Mouse (Mus musculus): ENCODE measurements around the gene Rhoq. TPM values are rescaled to one million over a fixed set of nuclear protein-coding genes. Genes with fewer than 3 reads are reported as not detected.
A peak's percentile ranks its signal among the peaks of the same experiment; 100 is the strongest.

Rhoq gene
- total and polyA plus RNA-seq, 3 experiments = 70.7 to 138 (median 119) TPM

DNA sequence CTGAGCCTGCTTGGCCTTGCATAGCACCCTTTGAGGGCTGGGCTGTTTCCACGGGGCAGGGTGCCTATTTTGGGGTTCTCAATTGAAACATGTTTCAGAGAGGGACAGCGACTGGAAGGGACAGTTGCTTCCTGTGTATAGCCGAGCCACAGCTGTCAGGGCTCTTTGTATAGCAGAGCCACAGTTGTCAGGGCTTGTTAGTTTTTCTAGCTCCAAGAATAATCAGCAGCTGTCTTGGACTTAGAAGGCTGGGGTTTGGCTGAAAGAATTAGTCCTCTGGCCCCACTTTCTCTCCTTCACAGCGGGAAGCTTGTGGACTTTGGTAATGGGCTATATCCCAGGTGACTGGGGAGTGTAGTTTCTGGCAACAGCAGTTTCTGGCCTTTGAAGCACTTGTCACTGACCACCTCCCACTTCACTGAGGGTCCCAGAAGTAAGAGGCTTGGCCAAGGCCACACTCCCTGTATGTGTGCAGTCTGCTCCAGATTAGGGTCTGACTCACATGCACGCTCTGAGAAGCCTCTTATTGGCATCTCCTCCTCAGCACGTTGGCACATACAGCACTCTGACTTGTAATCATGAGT is 25.8 kb downstream of the Rhoq start:
- peak; percentile 42 to 43 for DNase-seq
- Histone ChIP-seq H3K4me3 (no peak overlapping the region), H3K79me2 (replicated peaks; ENCODE audit: control insufficient read depth, insufficient read depth, low read length) (no peaks in the 10 kb centered on the region; the same call in none of the 2 replicates), H3K9ac (ENCODE audit: low read depth, low read length) (no peak overlapping the region), H3K27me3 (ENCODE audit: control insufficient read depth, insufficient read depth, low read length) (no peaks in the 10 kb centered on the region), H3K27ac (peak overlapping the region; percentile 54), H3K4me1 (ENCODE audit: control insufficient read depth, insufficient read depth, low read length) (peaks cover 16% of the 10 kb centered on the region), H3K36me3 (ENCODE audit: control insufficient read depth, insufficient read depth, low read length) (peaks cover 4% of the 10 kb centered on the region; the same call in 1 of the 2 replicates)
- WGBS = 31% methylated on average over 6 of the region's 6 CpGs
- TF ChIP-seq CTCF (IDR thresholded peaks at IDR 0.05) (no peak), POLR2A (IDR thresholded peaks at IDR 0.05; ENCODE audit: insufficient read depth, low read depth, low read length) (no peak), EP300 (IDR thresholded peaks at IDR 0.05; ENCODE audit: insufficient read depth, low read depth, low read length) (no peak)
- intact Hi-C loops (cut with DNase I) = loop anchor here (5.0 kb wide), 1 partner anchor 71 kb away; the partner anchor contains the start of gene Tmem247

GRCm38 (mm10) chr17:86991306-86991705 is 28.4 kb downstream of the Rhoq start:
- Histone ChIP-seq H3K27ac (no peak overlapping the region), H3K9ac (ENCODE audit: low read depth, low read length) (no peak overlapping the region), H3K79me2 (replicated peaks; ENCODE audit: control insufficient read depth, insufficient read depth, low read length) (peaks cover 1% of the 10 kb centered on the region), H3K4me1 (ENCODE audit: control insufficient read depth, insufficient read depth, low read length) (peaks cover 15% of the 10 kb centered on the region), H3K36me3 (ENCODE audit: control insufficient read depth, insufficient read depth, low read length) (peaks cover 4% of the 10 kb centered on the region; the same call in 1 of the 2 replicates), H3K4me3 (no peak overlapping the region), H3K27me3 (ENCODE audit: control insufficient read depth, insufficient read depth, low read length) (no peaks in the 10 kb centered on the region)
- DNase-seq = peak in 1 of 2 experiments; percentile 15
- WGBS = 84% methylated on average over 8 of the region's 8 CpGs
- no peak for TF ChIP-seq EP300 (IDR thresholded peaks at IDR 0.05; ENCODE audit: insufficient read depth, low read depth, low read length)
- TF ChIP-seq POLR2A (IDR thresholded peaks at IDR 0.05; ENCODE audit: insufficient read depth, low read depth, low read length) = no peak
- no peak for TF ChIP-seq CTCF (IDR thresholded peaks at IDR 0.05)
- intact Hi-C loops (cut with DNase I) = no loop called here

- H3K9ac ChIP-seq (ENCODE audit: low read depth, low read length) = no peak overlapping the region
- no peaks in the 10 kb centered on the region for H3K4me1 ChIP-seq (ENCODE audit: control insufficient read depth, insufficient read depth, low read length)
- H3K36me3 ChIP-seq (ENCODE audit: control insufficient read depth, insufficient read depth, low read length) = peaks cover 6% of the 10 kb centered on the region; the same call in 1 of the 2 replicates
- H3K79me2 ChIP-seq (replicated peaks; ENCODE audit: control insufficient read depth, insufficient read depth, low read length) = peaks cover 1% of the 10 kb centered on the region; the same call in 1 of the 2 replicates
- no peak overlapping the region for H3K4me3 ChIP-seq
- TF ChIP-seq POLR2A (IDR thresholded peaks at IDR 0.05; ENCODE audit: insufficient read depth, low read depth, low read length) = no peak
- TF ChIP-seq EP300 (IDR thresholded peaks at IDR 0.05; ENCODE audit: insufficient read depth, low read depth, low read length) = no peak
- TF ChIP-seq CTCF (IDR thresholded peaks at IDR 0.05) = no peak
- no peak overlapping the region for H3K27ac ChIP-seq
- WGBS = 82% methylated on average over 6 of the region's 6 CpGs
- H3K27me3 ChIP-seq (ENCODE audit: control insufficient read depth, insufficient read depth, low read length) = no peaks in the 10 kb centered on the region
- DNase-seq = no peak
- intact Hi-C loops (cut with DNase I) = no loop called here
Observed at GRCm38 (mm10) chr17:86997323-86997722, 34.4 kb downstream of the Rhoq start.

GRCm38 (mm10) chr17:87008950-87009349 is 46.1 kb downstream of the Rhoq start:
- Histone ChIP-seq H3K36me3 (ENCODE audit: control insufficient read depth, insufficient read depth, low read length) (no peaks in the 10 kb centered on the region), H3K27me3 (ENCODE audit: control insufficient read depth, insufficient read depth, low read length) (no peaks in the 10 kb centered on the region), H3K27ac (no peak overlapping the region), H3K4me1 (ENCODE audit: control insufficient read depth, insufficient read depth, low read length) (no peaks in the 10 kb centered on the region; the same call in 1 of the 2 replicates), H3K9ac (ENCODE audit: low read depth, low read length) (no peak overlapping the region), H3K4me3 (no peak overlapping the region), H3K79me2 (replicated peaks; ENCODE audit: control insufficient read depth, insufficient read depth, low read length) (no peaks in the 10 kb centered on the region)
- intact Hi-C loops (cut with DNase I) = no loop called here
- WGBS = 91% methylated on average over 3 of the region's 3 CpGs
- TF ChIP-seq CTCF (IDR thresholded peaks at IDR 0.05) (peak; percentile 51), POLR2A (IDR thresholded peaks at IDR 0.05; ENCODE audit: insufficient read depth, low read depth, low read length) (no peak)
- no peak for DNase-seq

- Histone ChIP-seq H3K36me3 (ENCODE audit: control insufficient read depth, insufficient read depth, low read length) (no peaks in the 10 kb centered on the region), H3K27me3 (ENCODE audit: control insufficient read depth, insufficient read depth, low read length) (no peaks in the 10 kb centered on the region), H3K27ac (no peak overlapping the region), H3K79me2 (replicated peaks; ENCODE audit: control insufficient read depth, insufficient read depth, low read length) (no peaks in the 10 kb centered on the region), H3K4me3 (no peak overlapping the region), H3K4me1 (ENCODE audit: control insufficient read depth, insufficient read depth, low read length) (no peaks in the 10 kb centered on the region; the same call in 1 of the 2 replicates), H3K9ac (ENCODE audit: low read depth, low read length) (no peak overlapping the region)
- no peak for DNase-seq
- TF ChIP-seq POLR2A (IDR thresholded peaks at IDR 0.05; ENCODE audit: insufficient read depth, low read depth, low read length) (no peak), EP300 (IDR thresholded peaks at IDR 0.05; ENCODE audit: insufficient read depth, low read depth, low read length) (no peak), CTCF (IDR thresholded peaks at IDR 0.05) (no peak)
- intact Hi-C loops (cut with DNase I) = no loop called here
- WGBS = 50% methylated on average over 13 of the region's 13 CpGs
Observed at GRCm38 (mm10) chr17:87011301-87012019, 48.6 kb downstream of the Rhoq start.

DNA sequence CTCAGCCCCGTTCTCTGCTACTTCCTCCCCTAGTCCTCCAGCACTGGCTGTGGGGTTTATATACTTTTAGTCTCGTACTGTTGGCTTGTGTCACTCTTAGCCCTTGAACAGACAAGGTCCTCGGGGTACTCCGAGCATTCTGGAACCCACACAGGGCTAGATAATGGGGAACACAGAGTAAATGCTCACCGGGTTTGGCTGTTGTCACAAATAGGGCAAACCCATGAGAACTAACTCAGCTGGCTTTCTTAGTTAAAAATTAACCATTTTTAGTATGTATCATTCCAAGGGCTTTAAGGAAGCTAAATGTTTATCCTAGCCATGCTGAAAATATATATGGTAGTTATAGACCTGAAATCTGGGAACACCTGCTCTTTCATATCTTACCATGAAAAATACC is 56.8 kb downstream of the Rhoq start:
- no peak for DNase-seq
- no peak overlapping the region for H3K9ac ChIP-seq (ENCODE audit: low read depth, low read length)
- H3K4me3 ChIP-seq = no peak overlapping the region
- intact Hi-C loops (cut with DNase I) = no loop called here
- no peaks in the 10 kb centered on the region for H3K36me3 ChIP-seq (ENCODE audit: control insufficient read depth, insufficient read depth, low read length)
- 91% methylated on average over 5 of the region's 5 CpGs for WGBS
- no peaks in the 10 kb centered on the region for H3K27me3 ChIP-seq (ENCODE audit: control insufficient read depth, insufficient read depth, low read length)
- no peaks in the 10 kb centered on the region for H3K79me2 ChIP-seq (replicated peaks; ENCODE audit: control insufficient read depth, insufficient read depth, low read length)
- TF ChIP-seq CTCF (IDR thresholded peaks at IDR 0.05) = no peak
- TF ChIP-seq EP300 (IDR thresholded peaks at IDR 0.05; ENCODE audit: insufficient read depth, low read depth, low read length) = no peak
- no peak for TF ChIP-seq POLR2A (IDR thresholded peaks at IDR 0.05; ENCODE audit: insufficient read depth, low read depth, low read length)
- no peak overlapping the region for H3K27ac ChIP-seq
- no peaks in the 10 kb centered on the region for H3K4me1 ChIP-seq (ENCODE audit: control insufficient read depth, insufficient read depth, low read length)

All from heart, adult 2 months (tissue).